Mouse (Mus musculus) stomach, embryonic 14.5 days (tissue): ENCODE data around the gene Pold3. TPM values are rescaled to one million over a fixed set of nuclear protein-coding genes. Genes with fewer than 3 reads are reported as not detected.
A peak's percentile ranks its signal among the peaks of the same experiment; 100 is the strongest.
"Not testable (repeated sequence)": the region's sequence is repeated elsewhere in the genome, so short reads cannot be mapped to it uniquely, and the experiment has no call there.

Experiments
- ATAC-seq: fragments of 200-750 bp; cut with Nextera tagmentation; 2 replicates; pipeline ENCODE4 v1.8.0; 2017; ENCODE audit warnings: low read depth, moderate TSS enrichment; ENCODE audit not compliant: insufficient number of reproducible peaks, insufficient read depth, low FRiP score
- H3K27ac ChIP-seq: fragments of 300-500 bp; sonication (generic); 2 replicates; pipeline ENCODE4 v1.5.1; 2014; ENCODE audit warnings: mild to moderate bottlenecking, low read length, moderate library complexity, mixed read lengths
- H3K27me3 ChIP-seq: fragments of 300-500 bp; sonication (generic); 2 replicates; pipeline ENCODE4 v1.6.1; 2014; ENCODE audit warnings: low read length, control low read depth, mixed read lengths; ENCODE audit not compliant: control insufficient read depth, insufficient read depth
- H3K36me3 ChIP-seq: fragments of 300-500 bp; sonication (generic); 2 replicates; pipeline ENCODE4 v1.6.1; 2014; ENCODE audit warnings: mild to moderate bottlenecking, control low read depth, low read length, moderate library complexity, mixed read lengths; ENCODE audit not compliant: control insufficient read depth, insufficient read depth
- H3K4me1 ChIP-seq: fragments of 300-500 bp; sonication (generic); 2 replicates; pipeline ENCODE4 v1.6.1; 2014; ENCODE audit warnings: low read length, control low read depth, mixed read lengths; ENCODE audit not compliant: control insufficient read depth, insufficient read depth
- H3K4me2 ChIP-seq: fragments of 300-500 bp; sonication (generic); replicated peaks from 2 replicates; pipeline ENCODE4 v1.6.1; 2014; ENCODE audit warnings: low read depth, low read length, control low read depth
- H3K4me3 ChIP-seq: fragments of 300-500 bp; sonication (generic); 2 replicates; pipeline ENCODE4 v1.5.1; 2014; ENCODE audit warnings: low read depth, low read length, control low read depth
- H3K9ac ChIP-seq: fragments of 300-500 bp; sonication (generic); replicated peaks from 2 replicates; pipeline ENCODE4 v1.6.1; 2014; ENCODE audit warnings: low read depth, mild to moderate bottlenecking, control low read depth, low read length, moderate library complexity, mixed read lengths
- H3K9me3 ChIP-seq: fragments of 300-500 bp; sonication (generic); 2 replicates; pipeline ENCODE4 v1.6.1; 2016; ENCODE audit warnings: low read depth, low read length, control low read depth; ENCODE audit not compliant: control insufficient read depth
- WGBS: fragments of 180-500 bp; shearing (Covaris S2); extraction: QIAGEN DNeasy Blood & Tissue Kit; methylation state at CpG from one replicate; pipeline ENCODE4 v1.1.7; 2014; 5-methylcytosine and 5-hydroxymethylcytosine counted together
- polyA plus RNA-seq: library from polyadenylated mRNA; unstranded; fragments of >200 nt; fragmentation: Nextera tagmentation; extraction: Ambion mirVana; gene quantifications from 2 replicates; pipeline ENCODE4 v1.2.1, GENCODE M21; 2014

Pold3 gene
- polyA plus RNA-seq, 1 experiment from 2014 or later = 75.2 TPM

DNA sequence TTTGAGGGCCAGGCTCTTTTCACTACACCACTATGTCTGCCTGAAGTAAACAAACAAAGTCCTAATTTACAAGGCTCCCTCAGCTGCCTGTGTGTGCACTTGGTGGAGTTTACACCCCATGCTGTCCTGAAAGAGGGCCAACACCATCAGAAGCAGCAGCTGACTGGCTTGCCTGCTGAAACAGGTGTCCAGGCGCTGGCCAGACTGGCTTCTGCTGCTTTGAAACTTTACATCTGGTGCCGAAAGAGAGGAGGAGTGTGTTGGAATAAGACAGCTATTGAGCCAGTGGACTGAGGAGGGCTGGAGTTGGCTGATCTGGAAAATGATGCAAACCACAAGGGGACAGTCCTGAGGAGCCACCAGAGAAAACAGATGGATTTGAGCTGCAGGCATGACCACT lies 47.4 kb downstream of the Pold3 start:
- ATAC-seq = peak; percentile 28; the same call in 1 of the 2 replicates
- H3K27me3 ChIP-seq = no peaks in the 10 kb centered on the region
- H3K27ac ChIP-seq = no peak overlapping the region
- no peak overlapping the region for H3K9ac ChIP-seq
- no peak overlapping the region for H3K4me2 ChIP-seq
- H3K4me1 ChIP-seq = peaks cover 7% of the 10 kb centered on the region; the same call in 1 of the 2 replicates
- no peak overlapping the region for H3K4me3 ChIP-seq
- WGBS = 32% methylated on average over 2 of the region's 2 CpGs
- H3K9me3 ChIP-seq = no peaks in the 10 kb centered on the region
- no peaks in the 10 kb centered on the region for H3K36me3 ChIP-seq

DNA sequence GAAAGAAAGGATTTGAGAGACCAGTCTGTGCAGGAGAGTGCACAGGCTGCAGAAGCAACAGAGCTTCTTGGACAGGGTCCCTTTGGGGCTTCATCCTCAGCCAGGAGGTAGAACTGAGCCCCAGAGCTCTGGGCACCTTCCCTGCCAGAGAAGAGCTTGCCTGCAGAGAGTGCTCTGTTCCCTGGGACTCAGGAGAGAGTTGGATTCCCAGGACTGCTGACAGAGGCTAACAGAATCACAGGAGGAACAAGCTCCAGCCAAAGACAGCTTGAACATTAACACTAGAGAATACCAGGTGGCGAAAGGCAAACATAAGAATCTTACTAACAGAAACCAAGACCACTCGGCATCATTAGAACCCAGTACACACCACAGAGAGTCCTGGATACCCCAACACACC lies 68.4 kb downstream of the Pold3 start:
- ATAC-seq = not testable (repeated sequence)

DNA sequence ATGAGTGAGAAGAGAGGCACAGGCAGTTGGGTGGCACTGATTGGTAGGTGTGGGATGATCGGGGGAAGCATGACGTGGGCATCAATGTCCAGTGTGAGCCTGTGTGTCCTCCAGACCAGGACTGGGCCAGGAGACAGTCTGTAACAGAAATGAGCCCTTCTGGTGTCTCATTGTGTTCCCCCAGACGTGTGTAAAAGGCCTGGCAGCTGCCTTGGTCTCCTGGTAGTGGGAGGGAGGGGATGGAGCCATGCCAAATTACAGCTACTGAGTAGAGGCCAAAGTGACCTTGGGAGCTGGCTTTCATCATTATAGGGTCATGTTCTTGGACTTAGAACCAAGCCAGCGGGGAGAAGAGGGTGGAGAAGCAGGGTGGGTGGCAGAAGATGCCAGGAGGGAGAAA lies 69.5 kb downstream of the Pold3 start:
- ATAC-seq = no peak
- no peaks in the 10 kb centered on the region for H3K9me3 ChIP-seq
- no peaks in the 10 kb centered on the region for H3K27me3 ChIP-seq
- H3K4me2 ChIP-seq = no peak overlapping the region
- H3K27ac ChIP-seq = no peak overlapping the region
- WGBS = 63% methylated on average over 4 of the region's 4 CpGs
- H3K9ac ChIP-seq = no peak overlapping the region
- no peaks in the 10 kb centered on the region for H3K36me3 ChIP-seq
- H3K4me3 ChIP-seq = no peak overlapping the region
- no peaks in the 10 kb centered on the region for H3K4me1 ChIP-seq

More for the DNA sequence above, 68.4 kb downstream of the Pold3 start:
- H3K36me3 ChIP-seq, H3K27me3 ChIP-seq, H3K27ac ChIP-seq, H3K9me3 ChIP-seq, H3K4me3 ChIP-seq, H3K4me2 ChIP-seq, H3K4me1 ChIP-seq, H3K9ac ChIP-seq: not testable (repeated sequence)
- 87% methylated on average over 2 of the region's 2 CpGs for WGBS

DNA sequence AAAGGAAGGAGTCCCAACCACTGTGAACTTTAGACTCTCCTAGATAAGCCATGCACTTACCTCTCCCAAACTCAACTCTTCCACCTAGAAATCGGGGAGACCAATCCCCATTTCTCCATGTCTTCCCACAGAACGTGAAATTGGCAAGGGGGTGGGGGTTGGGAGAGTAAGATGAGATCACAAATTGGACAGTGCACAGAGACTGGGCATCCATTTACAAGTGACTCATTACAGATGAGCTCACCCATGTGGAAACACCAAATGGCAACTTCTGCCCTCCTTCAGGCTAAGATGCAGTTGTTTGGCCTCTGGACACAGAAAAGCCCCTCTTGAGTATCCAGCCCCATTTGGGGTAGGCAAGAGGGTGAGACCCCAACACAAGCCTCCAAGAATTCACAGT lies 74.9 kb downstream of the Pold3 start:
- Histone ChIP-seq H3K36me3 (no peaks in the 10 kb centered on the region), H3K9ac (no peak overlapping the region), H3K27me3 (0 out of 2 replicates have a peak, but pooled peaks cover 3% of the 10 kb centered on the region), H3K27ac (no peak overlapping the region), H3K4me2 (no peak overlapping the region), H3K4me3 (no peak overlapping the region), H3K9me3 (no peaks in the 10 kb centered on the region), H3K4me1 (peaks cover 8% of the 10 kb centered on the region)
- ATAC-seq = no peak
- 65% methylated on average over 2 of the region's 2 CpGs for WGBS

DNA sequence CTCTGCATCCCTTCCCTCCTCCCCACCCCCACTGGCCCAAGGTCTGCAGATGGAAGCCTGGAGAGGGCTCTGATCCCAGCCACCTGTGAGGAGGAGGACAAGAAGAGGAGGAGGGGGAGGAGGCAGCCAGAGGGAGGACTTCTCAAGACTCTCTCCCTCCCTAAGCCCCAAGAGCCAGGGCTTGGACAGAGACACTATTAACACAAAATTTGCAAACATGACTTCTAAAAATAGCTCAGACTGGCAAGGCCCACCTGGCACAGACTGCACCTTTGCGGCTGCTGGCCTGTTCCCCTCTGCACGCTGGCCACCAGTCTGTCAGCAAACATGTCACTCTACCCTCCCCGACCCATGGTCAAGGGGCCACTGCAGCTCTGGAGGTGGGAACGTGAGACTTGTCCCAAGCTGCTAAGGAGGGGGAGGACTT lies 77.7 kb downstream of the Pold3 start:
- no peak overlapping the region for H3K4me2 ChIP-seq
- H3K27me3 ChIP-seq = 0 out of 2 replicates have a peak, but pooled peaks cover 3% of the 10 kb centered on the region
- H3K9me3 ChIP-seq = no peaks in the 10 kb centered on the region
- no peak; the same call in 1 of the 2 replicates for ATAC-seq
- H3K36me3 ChIP-seq = no peaks in the 10 kb centered on the region
- no peak overlapping the region for H3K9ac ChIP-seq
- H3K27ac ChIP-seq = no peak overlapping the region
- WGBS = 25% methylated on average over 4 of the region's 4 CpGs
- no peak overlapping the region for H3K4me3 ChIP-seq
- peaks cover 8% of the 10 kb centered on the region for H3K4me1 ChIP-seq

DNA sequence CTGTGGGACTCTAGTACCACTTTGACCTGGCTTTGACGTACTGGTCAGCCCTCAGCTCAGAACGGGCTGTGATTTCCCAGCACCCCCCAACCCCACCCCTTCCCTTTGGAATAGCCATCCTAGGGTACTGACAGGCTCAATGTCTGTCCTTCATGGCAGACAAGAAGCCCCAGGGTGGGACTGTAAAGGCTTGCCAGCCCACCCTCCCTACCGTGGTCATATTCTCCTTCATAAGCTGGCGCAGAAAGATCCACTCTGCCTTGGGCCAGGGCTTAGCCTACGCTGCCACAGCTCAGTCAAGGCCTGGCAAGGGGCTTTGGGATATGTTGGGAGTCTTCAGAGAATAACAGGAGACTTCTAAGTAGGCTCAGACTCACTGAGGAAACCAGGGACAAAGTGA lies 78.3 kb downstream of the Pold3 start:
- Histone ChIP-seq H3K4me3 (no peak overlapping the region), H3K27ac (no peak overlapping the region), H3K36me3 (no peaks in the 10 kb centered on the region), H3K9me3 (no peaks in the 10 kb centered on the region), H3K9ac (no peak overlapping the region), H3K4me1 (peaks cover 8% of the 10 kb centered on the region), H3K4me2 (no peak overlapping the region), H3K27me3 (0 out of 2 replicates have a peak, but pooled peaks cover 3% of the 10 kb centered on the region)
- no peak for ATAC-seq
- 93% methylated on average over 5 of the region's 5 CpGs for WGBS

DNA sequence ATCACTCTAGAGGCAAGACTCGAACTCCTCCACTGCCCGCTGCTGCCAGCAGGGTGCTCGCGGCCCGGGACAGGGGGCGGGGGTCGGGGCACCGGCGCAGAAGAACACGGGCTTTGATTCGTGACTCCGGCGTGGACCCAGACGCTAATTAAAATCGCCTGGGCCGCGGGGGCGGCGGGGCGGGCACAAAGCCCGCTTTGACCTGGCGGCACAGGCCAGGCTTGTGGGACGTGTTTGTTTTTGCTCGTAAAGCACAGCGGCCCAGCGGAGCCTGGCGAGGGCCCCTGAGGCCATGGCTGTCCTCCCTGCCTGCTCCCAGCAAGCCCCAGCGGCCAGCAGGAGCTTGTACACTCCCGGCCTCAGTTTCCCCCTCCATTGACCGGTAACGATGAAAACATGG lies 79.2 kb downstream of the Pold3 start:
- no peak overlapping the region for H3K4me3 ChIP-seq
- ATAC-seq = no peak
- WGBS = 21% methylated on average over 31 of the region's 31 CpGs
- peaks cover 8% of the 10 kb centered on the region for H3K4me1 ChIP-seq
- H3K27me3 ChIP-seq = 0 out of 2 replicates have a peak, but pooled peaks cover 3% of the 10 kb centered on the region
- H3K9ac ChIP-seq = no peak overlapping the region
- H3K9me3 ChIP-seq = no peaks in the 10 kb centered on the region
- no peaks in the 10 kb centered on the region for H3K36me3 ChIP-seq
- no peak overlapping the region for H3K27ac ChIP-seq
- H3K4me2 ChIP-seq = 0 out of 2 replicates have a peak overlapping the region, but pooled peaks have one; percentile 16

DNA sequence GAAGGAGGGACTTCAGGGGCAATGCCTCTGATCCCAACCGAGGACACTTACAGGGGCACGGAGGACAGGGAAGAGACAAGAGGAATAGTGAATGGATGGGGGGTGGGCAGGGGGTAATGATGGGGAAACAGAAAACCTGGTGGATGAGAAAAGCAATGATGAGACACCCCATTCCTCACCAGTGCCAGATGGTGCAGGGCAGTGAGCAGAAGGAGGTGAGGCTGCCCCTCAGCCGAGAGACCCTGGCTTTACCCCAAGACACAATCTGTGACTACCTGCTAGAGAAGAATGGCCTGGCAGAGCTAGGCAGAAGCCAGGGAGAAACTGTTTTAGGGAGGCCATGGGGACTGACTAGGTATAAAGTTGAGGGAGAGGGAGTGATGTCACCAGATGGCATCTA lies 84.9 kb downstream of the Pold3 start:
- Histone ChIP-seq H3K4me2 (no peak overlapping the region), H3K27me3 (no peaks in the 10 kb centered on the region), H3K4me1 (no peaks in the 10 kb centered on the region), H3K27ac (no peak overlapping the region), H3K9ac (no peak overlapping the region), H3K36me3 (no peaks in the 10 kb centered on the region), H3K9me3 (no peaks in the 10 kb centered on the region), H3K4me3 (no peak overlapping the region)
- WGBS = 59% methylated on average over 3 of the region's 3 CpGs
- no peak for ATAC-seq

DNA sequence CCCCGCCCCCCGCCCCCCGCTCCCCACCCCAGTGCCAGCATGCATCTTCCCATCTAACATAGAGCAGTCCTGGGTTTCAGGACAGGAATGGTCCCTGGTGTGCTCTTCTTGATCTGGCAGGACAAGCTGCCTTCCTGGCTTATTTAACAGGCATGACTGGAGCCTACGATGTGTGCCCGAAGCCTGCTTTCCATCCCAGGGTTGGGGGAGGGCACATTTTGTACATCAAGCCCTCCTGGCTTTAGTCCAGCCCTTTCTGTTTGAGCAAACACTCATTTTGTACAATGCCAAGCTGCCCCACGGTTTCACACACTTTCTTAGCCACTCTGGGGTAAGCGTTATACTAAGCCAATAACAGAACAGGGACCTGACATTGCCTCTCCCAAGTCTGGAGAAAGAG lies 85.3 kb downstream of the Pold3 start:
- 73% methylated on average over 7 of the region's 7 CpGs for WGBS

More for the DNA sequence above, 85.3 kb downstream of the Pold3 start:
- no peak for ATAC-seq
- Histone ChIP-seq H3K27ac (no peak overlapping the region), H3K9me3 (no peaks in the 10 kb centered on the region), H3K4me1 (no peaks in the 10 kb centered on the region), H3K36me3 (no peaks in the 10 kb centered on the region), H3K4me2 (no peak overlapping the region), H3K9ac (no peak overlapping the region), H3K4me3 (no peak overlapping the region), H3K27me3 (no peaks in the 10 kb centered on the region)
